Mouse (Mus musculus): ENCODE results near the gene Tspan17.

- TF ChIP-seq CTCF (IDR thresholded peaks at IDR 0.05; ENCODE audit: low read depth) (no peak), EP300 (IDR thresholded peaks at IDR 0.05; ENCODE audit: low read depth) (no peak)
These were observed 35.4 kb upstream of the Tspan17 start for GRCm38 (mm10) chr13:54753733-54754132.
